Mouse (Mus musculus) heart, adult 2 months (tissue): ENCODE measurements at regions not wholly inside any gene's neighbourhood (a gene's known extent, or its start where the extent isn't known, plus 50 kb on each side); places are given as distances from the start of the nearest gene placed in this dataset.
A peak's percentile ranks its signal among the peaks of the same experiment; 100 is the strongest.

Experiments
- DNase-seq, 2 experiments: peaks; one replicate each; pipeline ENCODE4 v3.0.0; 2021
- H3K27ac ChIP-seq: fragments of 200-600 bp; 2 replicates; pipeline ENCODE4 v1.8.1; 2022
- H3K27me3 ChIP-seq: fragments of 200-500 bp; 2 replicates; pipeline ENCODE4 v1.6.1; 2012; ENCODE audit warnings: mild to moderate bottlenecking, low read length, inconsistent platforms, mixed read lengths; ENCODE audit not compliant: control insufficient read depth, insufficient read depth
- H3K36me3 ChIP-seq: fragments of 200-500 bp; 2 replicates; pipeline ENCODE4 v1.6.1; 2012; ENCODE audit warnings: low read length, inconsistent platforms; ENCODE audit not compliant: control insufficient read depth, insufficient read depth
- H3K4me1 ChIP-seq: fragments of 200-500 bp; 2 replicates; pipeline ENCODE4 v1.6.1; 2011; ENCODE audit warnings: low read length; ENCODE audit not compliant: control insufficient read depth, insufficient read depth
- H3K4me3 ChIP-seq: fragments of 200-600 bp; 2 replicates; pipeline ENCODE4 v1.8.1; 2022
- H3K79me2 ChIP-seq: fragments of 200-500 bp; replicated peaks from 2 replicates; pipeline ENCODE4 v1.6.1; 2012; ENCODE audit warnings: mild to moderate bottlenecking, inconsistent platforms, low read length, moderate library complexity, mixed read lengths; ENCODE audit not compliant: control insufficient read depth, insufficient read depth
- H3K9ac ChIP-seq: fragments of 200-500 bp; 2 replicates; pipeline ENCODE4 v1.6.1; 2012; ENCODE audit warnings: low read depth, mild to moderate bottlenecking, control low read depth, inconsistent platforms, low read length, mixed read lengths
- CTCF ChIP-seq: fragments of 200-600 bp; IDR thresholded peaks from 2 replicates; pipeline ENCODE4 v1.8.1; 2022; ENCODE audit warnings: antibody characterized with exemption, mild to moderate bottlenecking, moderate library complexity
- EP300 ChIP-seq: fragments of 200-500 bp; IDR thresholded peaks from 2 replicates; pipeline ENCODE4 v1.6.1; 2011; ENCODE audit warnings: low read depth, low read length, control low read depth; ENCODE audit not compliant: insufficient read depth
- POLR2A ChIP-seq: fragments of 200-500 bp; IDR thresholded peaks from 2 replicates; pipeline ENCODE4 v1.6.1; 2011; ENCODE audit warnings: mild to moderate bottlenecking, low read depth, low read length, control low read depth; ENCODE audit not compliant: insufficient read depth
- WGBS: fragments of 180-500 bp; shearing (Covaris S2); methylation state at CpG from one replicate; pipeline ENCODE4 v1.1.7; 2018; 5-methylcytosine and 5-hydroxymethylcytosine counted together
- intact Hi-C: fragments of 180-260 bp; cut with DNase I; formaldehyde crosslinking; loops from one replicate; pipeline ENCODE4 v1.15.1; 2025

DNA sequence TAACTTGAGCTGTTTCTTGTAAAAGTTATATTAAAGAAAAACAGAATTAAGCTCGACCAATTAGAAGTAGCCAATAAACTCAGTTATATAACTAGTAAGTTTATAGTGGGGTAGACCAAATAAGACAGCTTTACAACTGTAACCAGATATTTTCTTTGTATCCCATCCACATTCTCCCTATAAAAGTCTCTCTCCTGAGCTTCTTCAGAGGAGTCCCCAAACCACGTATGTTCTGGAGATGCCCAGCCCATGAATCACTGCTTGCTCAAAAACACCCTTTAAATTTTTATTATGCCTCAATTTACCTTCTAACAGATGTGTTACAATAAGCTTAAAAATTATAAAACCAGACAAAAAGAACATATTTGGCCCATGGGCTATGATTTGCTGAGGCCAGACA is 270.1 kb downstream of the Ccdc91 start:
- no peaks in the 10 kb centered on the region for H3K27me3 ChIP-seq
- H3K27ac ChIP-seq, result no peak overlapping the region
- WGBS, result 84% methylated on average over 2 of the region's 2 CpGs
- no peaks in the 10 kb centered on the region for H3K4me1 ChIP-seq
- intact Hi-C loops, result no loop called here
- H3K36me3 ChIP-seq, result no peaks in the 10 kb centered on the region
- DNase-seq, result no peak
- H3K79me2 ChIP-seq, result no peaks in the 10 kb centered on the region
- no peak overlapping the region for H3K4me3 ChIP-seq
- TF ChIP-seq CTCF, result no peak
- no peak for TF ChIP-seq EP300
- TF ChIP-seq POLR2A, result no peak
- no peak overlapping the region for H3K9ac ChIP-seq

DNA sequence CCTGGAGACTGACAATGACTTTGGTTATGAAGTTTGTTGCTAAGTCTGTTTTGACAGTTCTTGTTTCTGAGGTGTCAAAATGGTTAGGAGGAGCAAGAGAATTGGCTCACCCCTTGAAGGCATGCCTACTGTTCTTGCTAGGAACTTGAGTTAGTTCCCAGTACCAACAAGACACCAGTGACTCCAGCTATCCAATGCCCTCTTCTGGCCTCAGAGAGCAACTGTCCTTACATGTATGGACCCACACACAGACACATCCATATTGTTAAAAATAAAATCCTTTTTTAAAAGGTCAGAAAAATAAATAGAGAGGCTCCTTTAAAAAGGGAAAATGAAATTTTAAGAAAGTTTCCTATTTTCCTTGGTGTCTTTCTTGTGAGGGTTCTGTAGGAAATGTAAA is 272.3 kb downstream of the Ccdc91 start:
- no peak for TF ChIP-seq POLR2A
- TF ChIP-seq CTCF, result peak; percentile 51

DNA sequence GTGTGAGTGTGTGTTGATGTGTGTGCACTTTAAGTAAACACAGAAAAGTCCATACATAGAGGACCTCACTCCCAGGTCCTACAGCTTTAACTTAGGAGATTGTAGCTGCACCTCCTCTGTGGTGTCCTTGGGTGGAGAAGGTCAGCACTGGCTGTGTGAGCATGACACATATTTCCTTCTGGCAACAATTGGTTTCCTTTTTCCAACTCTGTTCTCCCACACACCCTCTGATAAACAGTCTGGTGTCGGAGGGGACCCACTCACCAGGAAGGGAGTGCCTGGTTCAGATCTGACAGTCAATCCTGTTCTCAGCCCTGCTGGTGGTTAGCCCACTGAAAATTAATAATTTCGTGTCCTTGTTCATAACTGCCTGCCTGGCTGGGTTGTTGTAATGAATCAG is 276.7 kb downstream of the Ccdc91 start:
- WGBS, result 28% methylated on average over 2 of the region's 2 CpGs
- Histone ChIP-seq H3K36me3 (no peaks in the 10 kb centered on the region), H3K9ac (0 out of 2 replicates have a peak overlapping the region, but pooled peaks have one; percentile 2), H3K27me3 (no peaks in the 10 kb centered on the region), H3K4me3 (no peak overlapping the region), H3K4me1 (peaks cover 3% of the 10 kb centered on the region), H3K79me2 (no peaks in the 10 kb centered on the region), H3K27ac (peak overlapping the region; percentile 77)
- peak; percentile 27 to 56 for DNase-seq
- intact Hi-C loops, result no loop called here
- TF ChIP-seq CTCF (no peak), EP300 (peak; percentile 79)

More for the DNA sequence above, 272.3 kb downstream of the Ccdc91 start:
- no peak overlapping the region for H3K27ac ChIP-seq
- H3K79me2 ChIP-seq, result no peaks in the 10 kb centered on the region
- H3K36me3 ChIP-seq, result no peaks in the 10 kb centered on the region
- intact Hi-C loops, result no loop called here
- DNase-seq, result no peak
- no peak overlapping the region for H3K9ac ChIP-seq
- H3K4me3 ChIP-seq, result no peak overlapping the region
- no peaks in the 10 kb centered on the region for H3K27me3 ChIP-seq
- H3K4me1 ChIP-seq, result peaks cover 3% of the 10 kb centered on the region

DNA sequence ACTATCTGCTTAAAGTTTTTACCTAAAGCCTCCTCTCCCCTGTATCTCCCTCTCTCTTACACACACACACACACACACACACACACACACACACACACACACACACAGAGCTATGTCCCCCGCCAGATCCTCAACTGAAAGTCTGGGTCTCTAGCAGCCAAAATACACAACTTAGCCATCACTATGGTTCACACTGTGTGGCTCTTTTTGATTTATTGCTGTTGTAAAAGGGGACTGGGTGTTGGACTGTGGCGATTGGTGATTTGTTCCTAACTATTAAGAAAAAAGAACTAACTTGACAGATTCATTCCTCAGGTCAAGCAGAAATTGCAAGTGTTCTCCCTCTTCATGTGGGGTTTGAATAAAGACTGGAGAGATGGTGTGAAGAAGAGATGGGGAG is 278.2 kb downstream of the Ccdc91 start:
- no peak overlapping the region for H3K9ac ChIP-seq
- H3K79me2 ChIP-seq, result no peaks in the 10 kb centered on the region
- no peaks in the 10 kb centered on the region for H3K36me3 ChIP-seq
- intact Hi-C loops, result loop anchor here (2.0 kb wide), 1 partner anchor 57 kb away; no protein-coding TSS in a partner anchor
- H3K27me3 ChIP-seq, result no peaks in the 10 kb centered on the region
- DNase-seq, result no peak
- peaks cover 3% of the 10 kb centered on the region for H3K4me1 ChIP-seq
- H3K4me3 ChIP-seq, result no peak overlapping the region
- H3K27ac ChIP-seq, result peak overlapping the region; percentile 28; the same call in 1 of the 2 replicates
- WGBS, result 93% methylated on average over 2 of the region's 2 CpGs
- no peak for TF ChIP-seq EP300
- no peak for TF ChIP-seq CTCF
- no peak for TF ChIP-seq POLR2A

DNA sequence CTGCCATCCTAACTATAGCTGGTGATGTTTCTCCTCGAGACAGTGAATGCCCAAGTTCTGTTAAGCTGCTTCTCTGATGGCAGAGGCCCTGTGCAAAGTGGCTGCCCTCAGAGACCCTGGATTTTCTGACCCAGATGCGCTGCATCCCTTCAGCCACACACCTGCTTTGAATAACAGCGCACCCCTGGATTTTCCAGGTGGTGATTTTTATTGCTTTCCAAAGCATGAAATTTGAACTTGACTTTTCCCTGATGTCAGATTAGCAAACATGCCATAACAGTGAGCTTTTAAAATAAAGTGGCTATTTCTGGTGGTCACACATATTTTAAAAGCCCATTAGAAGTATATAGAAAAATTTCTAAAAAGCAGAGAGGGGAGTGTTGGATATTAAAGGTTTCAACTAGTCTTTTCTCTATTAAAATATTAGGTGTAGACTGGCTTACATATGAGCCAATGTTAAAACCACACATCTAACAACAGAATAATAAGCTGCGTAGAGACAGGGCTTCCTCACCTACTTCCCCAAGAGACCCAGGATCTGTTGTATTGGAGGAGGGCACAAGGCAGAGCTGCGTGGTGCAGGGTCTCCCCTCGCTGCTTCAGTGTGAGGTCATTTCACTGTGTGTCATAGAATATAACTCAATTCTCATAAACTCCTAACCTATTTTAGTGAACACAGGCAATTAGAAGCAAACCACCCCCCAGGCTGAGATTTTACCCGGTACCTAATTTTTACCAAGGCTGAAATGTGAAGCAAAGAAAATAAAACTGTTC is 280.3 kb downstream of the Ccdc91 start:
- H3K27me3 ChIP-seq, result no peaks in the 10 kb centered on the region
- no peak overlapping the region for H3K9ac ChIP-seq
- no peak overlapping the region for H3K4me3 ChIP-seq
- H3K36me3 ChIP-seq, result no peaks in the 10 kb centered on the region
- TF ChIP-seq POLR2A (no peak), CTCF (no peak), EP300 (no peak)
- intact Hi-C loops, result loop anchor here (2.0 kb wide), 1 partner anchor 55 kb away; no protein-coding TSS in a partner anchor
- H3K79me2 ChIP-seq, result no peaks in the 10 kb centered on the region
- DNase-seq, result no peak
- peaks cover 3% of the 10 kb centered on the region for H3K4me1 ChIP-seq
- WGBS, result 84% methylated on average over 7 of the region's 7 CpGs
- no peak overlapping the region for H3K27ac ChIP-seq

DNA sequence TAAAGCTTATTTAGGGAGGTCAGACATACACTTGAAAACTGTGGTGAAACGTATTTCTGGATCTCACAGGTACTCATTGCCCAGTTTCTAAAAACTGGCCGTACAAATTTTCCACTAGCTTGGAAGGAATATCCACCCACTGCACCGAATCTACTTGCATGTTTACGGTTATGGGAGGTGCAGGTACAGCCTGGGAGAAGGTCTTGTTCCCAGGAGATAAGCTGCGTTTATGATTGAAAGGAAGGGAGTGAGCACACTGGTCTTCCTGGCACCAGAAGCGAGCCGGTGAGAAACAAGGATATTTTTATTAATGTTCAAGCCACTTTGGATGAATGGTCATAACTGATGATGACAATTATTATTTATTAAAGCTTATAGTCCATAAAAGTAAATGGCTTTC is 283.9 kb downstream of the Ccdc91 start:
- Histone ChIP-seq H3K9ac (no peak overlapping the region), H3K4me3 (no peak overlapping the region), H3K27ac (peak overlapping the region; percentile 42), H3K27me3 (no peaks in the 10 kb centered on the region), H3K79me2 (no peaks in the 10 kb centered on the region), H3K4me1 (no peaks in the 10 kb centered on the region; the same call in 1 of the 2 replicates), H3K36me3 (no peaks in the 10 kb centered on the region)
- intact Hi-C loops, result no loop called here
- WGBS, result 43% methylated on average over 7 of the region's 7 CpGs
- no peak for TF ChIP-seq POLR2A
- no peak for TF ChIP-seq EP300
- TF ChIP-seq CTCF, result no peak
- DNase-seq, result no peak
